Mouse (Mus musculus): ENCODE data around the gene Traf2. TPM values are rescaled to one million over a fixed set of nuclear protein-coding genes. Genes with fewer than 3 reads are reported as not detected.

The Traf2 gene
- total and polyA plus RNA-seq, 2 experiments from 2014 or later, result 9.2 to 9.6 TPM

DNA sequence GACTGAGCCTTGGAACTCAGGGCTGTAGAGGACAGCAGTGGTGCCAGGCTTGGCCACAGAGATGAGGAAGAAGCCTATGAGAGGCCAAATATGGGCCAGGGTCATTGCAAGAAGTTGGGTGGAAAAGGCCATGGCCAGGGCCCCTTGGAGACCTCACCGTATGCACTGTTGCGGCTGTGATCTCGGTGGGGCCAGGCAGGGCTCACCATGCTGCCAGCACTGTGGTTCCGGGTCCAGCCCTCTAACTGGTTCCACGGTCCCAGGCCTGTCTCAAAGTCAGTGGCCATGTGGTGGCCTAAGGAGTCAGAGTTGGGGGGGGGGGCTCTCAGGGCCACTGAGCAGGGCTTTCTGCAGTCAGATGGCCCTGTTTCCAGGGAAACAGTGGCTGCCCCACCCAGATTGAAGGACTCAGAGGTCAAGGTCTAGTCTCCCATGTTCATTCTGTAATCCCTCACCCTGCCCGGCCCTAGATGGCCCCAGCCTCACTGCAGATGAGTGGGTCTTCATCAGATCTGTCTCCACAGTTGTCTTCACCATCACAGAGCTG, 21.8 kb upstream of the Traf2 start:
- 88% methylated on average over 6 of the region's 6 CpGs for WGBS
- no peak for TF ChIP-seq CTCF (IDR thresholded peaks at IDR 0.05; ENCODE audit: low read depth)
- H3K27me3 ChIP-seq (ENCODE audit: insufficient read depth, low read length), result no peaks in the 10 kb centered on the region
- peaks cover 5% of the 10 kb centered on the region; the same call in 1 of the 2 replicates for H3K4me1 ChIP-seq (ENCODE audit: insufficient read depth)
- no peak overlapping the region for H3K9ac ChIP-seq
- DNase-seq (no peak), ATAC-seq (no peak)
- peaks cover 30% of the 10 kb centered on the region for H3K36me3 ChIP-seq (ENCODE audit: insufficient read depth)
- no peaks in the 10 kb centered on the region for H3K9me3 ChIP-seq (ENCODE audit: low read length)
- no peak overlapping the region for H3K4me3 ChIP-seq (ENCODE audit: low read depth, low read length)
- no peak overlapping the region for H3K4me2 ChIP-seq (ENCODE audit: low read depth)
- H3K27ac ChIP-seq (ENCODE audit: low read depth, low read length), result no peak overlapping the region

DNA sequence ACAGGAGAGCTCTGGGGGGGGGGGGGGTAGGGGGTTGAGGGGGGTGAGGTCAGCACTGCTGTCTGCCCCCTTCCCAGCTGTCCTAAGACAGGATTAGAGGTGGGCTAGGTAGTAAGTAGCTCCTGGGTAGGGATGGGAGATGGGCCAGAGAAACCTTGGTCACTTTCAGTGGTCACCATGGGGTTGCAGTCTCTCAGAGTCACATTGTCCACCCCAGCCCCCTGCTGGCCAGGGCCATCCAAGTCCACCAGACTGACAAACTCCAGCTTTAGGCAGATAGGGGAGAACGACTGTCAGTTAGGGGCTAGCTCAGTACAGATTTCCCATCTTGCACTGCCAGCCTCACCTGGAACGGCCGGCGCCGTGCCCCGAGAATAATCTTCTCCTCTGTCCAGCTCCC, 19.8 kb upstream of the Traf2 start:
- ATAC-seq, result no peak
- 86% methylated on average over 6 of the region's 6 CpGs for WGBS

DNA sequence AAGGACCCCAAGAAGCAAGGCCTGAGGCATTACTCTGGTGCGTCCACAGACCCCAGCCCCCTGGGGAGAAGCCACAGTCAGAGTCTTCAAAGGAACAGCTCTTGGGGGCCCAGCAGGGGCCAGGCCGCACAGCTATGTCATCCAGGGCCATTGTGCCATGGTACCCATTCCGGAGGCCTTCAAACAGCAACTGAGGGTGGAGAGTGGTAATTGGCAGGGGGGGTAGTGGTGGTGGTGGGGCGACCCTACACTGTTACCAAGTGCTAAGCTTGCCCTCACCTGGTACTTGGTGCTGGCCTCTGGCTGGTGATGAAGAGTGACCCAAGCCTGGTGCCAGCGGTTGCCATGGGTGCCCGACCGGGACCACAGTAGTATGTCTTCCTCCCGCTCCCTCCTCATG, 19.0 kb upstream of the Traf2 start:
- Histone ChIP-seq H3K4me1 (ENCODE audit: insufficient read depth) (no peaks in the 10 kb centered on the region), H3K4me2 (ENCODE audit: low read depth) (no peak overlapping the region), H3K9ac (no peak overlapping the region), H3K27ac (ENCODE audit: low read depth, low read length) (no peak overlapping the region), H3K4me3 (ENCODE audit: low read depth, low read length) (no peak overlapping the region), H3K36me3 (ENCODE audit: insufficient read depth) (peaks cover 58% of the 10 kb centered on the region), H3K9me3 (ENCODE audit: low read length) (no peaks in the 10 kb centered on the region), H3K27me3 (ENCODE audit: insufficient read depth, low read length) (no peaks in the 10 kb centered on the region)
- no peak for ATAC-seq
- no peak for TF ChIP-seq CTCF (IDR thresholded peaks at IDR 0.05; ENCODE audit: low read depth)
- DNase-seq, result no peak
- WGBS, result 86% methylated on average over 8 of the region's 8 CpGs

More for the DNA sequence above, 19.8 kb upstream of the Traf2 start:
- H3K9ac ChIP-seq, result no peak overlapping the region
- H3K36me3 ChIP-seq (ENCODE audit: insufficient read depth), result peaks cover 50% of the 10 kb centered on the region
- H3K9me3 ChIP-seq (ENCODE audit: low read length), result no peaks in the 10 kb centered on the region
- no peak overlapping the region for H3K4me2 ChIP-seq (ENCODE audit: low read depth)
- H3K4me3 ChIP-seq (ENCODE audit: low read depth, low read length), result no peak overlapping the region
- no peak overlapping the region for H3K27ac ChIP-seq (ENCODE audit: low read depth, low read length)
- TF ChIP-seq CTCF (IDR thresholded peaks at IDR 0.05; ENCODE audit: low read depth), result peak; percentile 32; the same call in 1 of the 2 replicates
- DNase-seq, result no peak
- no peaks in the 10 kb centered on the region for H3K27me3 ChIP-seq (ENCODE audit: insufficient read depth, low read length)
- H3K4me1 ChIP-seq (ENCODE audit: insufficient read depth), result no peaks in the 10 kb centered on the region

DNA sequence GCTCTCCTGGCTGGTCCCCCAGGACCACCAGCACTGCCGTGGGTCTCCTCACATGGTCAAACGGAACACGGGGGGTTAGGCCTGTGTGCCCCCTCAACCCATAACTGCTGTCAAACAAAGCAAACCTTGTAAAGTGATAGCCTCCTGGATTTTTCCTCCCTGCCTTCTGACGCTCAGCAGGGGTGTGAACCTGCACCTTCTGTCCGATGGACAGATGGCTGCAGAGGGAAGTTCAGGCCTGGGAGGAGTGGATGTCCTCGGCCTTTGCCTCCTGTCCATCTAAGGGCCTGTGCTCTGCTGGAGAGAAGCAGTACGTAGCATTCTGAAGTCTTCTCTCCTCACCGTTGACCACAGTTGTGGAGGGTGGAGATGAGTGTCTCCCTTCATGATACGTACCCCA, 15.2 kb upstream of the Traf2 start:
- ATAC-seq (no peak), DNase-seq (no peak)
- Histone ChIP-seq H3K27me3 (ENCODE audit: insufficient read depth, low read length) (no peaks in the 10 kb centered on the region), H3K4me3 (ENCODE audit: low read depth, low read length) (no peak overlapping the region), H3K4me2 (ENCODE audit: low read depth) (no peak overlapping the region), H3K27ac (ENCODE audit: low read depth, low read length) (no peak overlapping the region), H3K4me1 (ENCODE audit: insufficient read depth) (peaks cover 6% of the 10 kb centered on the region; the same call in 1 of the 2 replicates), H3K9ac (no peak overlapping the region), H3K9me3 (ENCODE audit: low read length) (no peaks in the 10 kb centered on the region), H3K36me3 (ENCODE audit: insufficient read depth) (peaks cover 50% of the 10 kb centered on the region)
- TF ChIP-seq CTCF (IDR thresholded peaks at IDR 0.05; ENCODE audit: low read depth), result no peak
- 85% methylated on average over 9 of the region's 9 CpGs for WGBS

DNA sequence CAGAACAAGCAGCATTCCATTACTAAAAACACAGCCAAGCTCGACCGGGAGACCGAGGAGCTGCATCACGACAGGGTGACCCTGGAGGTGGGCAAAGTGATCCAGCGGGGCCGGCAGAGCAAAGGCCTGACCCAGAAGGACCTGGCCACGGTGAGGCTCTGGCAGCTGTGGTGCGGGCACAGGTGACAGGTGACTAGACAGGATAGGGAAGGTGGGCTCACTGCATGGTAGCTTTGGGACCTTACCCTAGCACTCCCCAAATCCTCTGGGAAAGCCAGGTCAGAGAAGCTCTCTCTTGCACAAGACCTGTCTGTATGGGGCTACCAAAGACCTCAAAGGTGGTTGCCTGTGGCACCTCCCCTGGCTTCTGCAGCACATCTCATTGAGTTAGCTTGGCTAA, 13.8 kb upstream of the Traf2 start:
- 94% methylated on average over 8 of the region's 8 CpGs for WGBS
- H3K4me3 ChIP-seq (ENCODE audit: low read depth, low read length), result no peak overlapping the region
- H3K36me3 ChIP-seq (ENCODE audit: insufficient read depth), result peaks cover 50% of the 10 kb centered on the region
- TF ChIP-seq CTCF (IDR thresholded peaks at IDR 0.05; ENCODE audit: low read depth), result no peak
- no peak overlapping the region for H3K9ac ChIP-seq
- H3K27ac ChIP-seq (ENCODE audit: low read depth, low read length), result no peak overlapping the region
- DNase-seq, result no peak
- ATAC-seq, result no peak
- H3K27me3 ChIP-seq (ENCODE audit: insufficient read depth, low read length), result no peaks in the 10 kb centered on the region
- H3K4me2 ChIP-seq (ENCODE audit: low read depth), result no peak overlapping the region
- peaks cover 6% of the 10 kb centered on the region; the same call in 1 of the 2 replicates for H3K4me1 ChIP-seq (ENCODE audit: insufficient read depth)
- no peaks in the 10 kb centered on the region for H3K9me3 ChIP-seq (ENCODE audit: low read length)

DNA sequence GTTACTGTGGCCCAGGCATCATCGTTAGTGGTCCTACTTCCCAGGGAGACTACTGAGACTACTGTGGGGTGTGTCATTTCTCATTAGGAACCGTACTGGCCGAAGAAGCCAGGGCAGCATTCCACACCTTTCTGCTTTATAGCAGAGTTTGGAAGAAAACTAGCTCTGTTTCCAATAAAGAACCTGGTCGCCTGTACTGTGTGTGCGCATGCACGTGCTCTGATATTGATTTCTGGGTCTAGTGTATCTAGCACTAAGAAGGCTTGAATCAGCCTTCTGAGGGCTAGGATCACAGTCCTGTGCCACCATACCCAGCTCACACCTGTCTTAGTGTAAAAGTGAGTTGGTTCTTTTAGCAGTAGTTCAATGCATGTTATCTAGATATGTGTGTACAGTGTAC, 12.0 kb upstream of the Traf2 start:
- H3K4me2 ChIP-seq (ENCODE audit: low read depth), result peak overlapping the region; percentile 88
- 55% methylated on average over 6 of the region's 6 CpGs for WGBS
- ATAC-seq (no peak), DNase-seq (no peak)
- no peaks in the 10 kb centered on the region for H3K9me3 ChIP-seq (ENCODE audit: low read length)
- no peak for TF ChIP-seq CTCF (IDR thresholded peaks at IDR 0.05; ENCODE audit: low read depth)
- H3K4me3 ChIP-seq (ENCODE audit: low read depth, low read length), result peak overlapping the region; percentile 92
- H3K27ac ChIP-seq (ENCODE audit: low read depth, low read length), result no peak overlapping the region
- peaks cover 38% of the 10 kb centered on the region for H3K36me3 ChIP-seq (ENCODE audit: insufficient read depth)
- H3K4me1 ChIP-seq (ENCODE audit: insufficient read depth), result peaks cover 6% of the 10 kb centered on the region; the same call in 1 of the 2 replicates
- no peaks in the 10 kb centered on the region for H3K27me3 ChIP-seq (ENCODE audit: insufficient read depth, low read length)
- peak overlapping the region; percentile 95 for H3K9ac ChIP-seq

DNA sequence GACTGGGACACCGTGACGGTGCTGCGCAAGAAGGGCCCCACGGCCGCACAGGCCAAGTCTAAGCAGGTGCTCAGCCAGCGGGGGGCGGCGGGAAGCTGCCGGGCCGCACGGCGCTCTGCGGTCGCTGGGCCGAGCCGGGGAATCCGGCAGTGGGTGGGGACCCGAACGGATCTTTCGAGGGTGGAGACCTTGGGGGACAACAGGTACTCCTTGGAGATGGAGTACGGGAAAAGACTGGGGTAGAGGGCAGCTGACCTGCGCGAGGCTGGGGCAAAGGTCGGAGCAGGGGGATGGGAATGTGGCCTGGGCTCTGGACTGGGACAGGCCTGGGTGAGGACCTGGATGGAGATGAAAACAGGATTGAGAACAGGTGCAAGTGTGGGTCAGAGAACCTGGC, 11.2 kb upstream of the Traf2 start:
- peak overlapping the region; percentile 88 for H3K4me2 ChIP-seq (ENCODE audit: low read depth)
- peaks cover 6% of the 10 kb centered on the region; the same call in 1 of the 2 replicates for H3K4me1 ChIP-seq (ENCODE audit: insufficient read depth)
- DNase-seq (no peak), ATAC-seq (peak; percentile 38; the same call in 1 of the 2 replicates)
- H3K4me3 ChIP-seq (ENCODE audit: low read depth, low read length), result peak overlapping the region; percentile 92
- WGBS, result 1% methylated on average over 24 of the region's 24 CpGs
- peak overlapping the region; percentile 95 for H3K9ac ChIP-seq
- peak overlapping the region; percentile 57 for H3K27ac ChIP-seq (ENCODE audit: low read depth, low read length)
- TF ChIP-seq CTCF (IDR thresholded peaks at IDR 0.05; ENCODE audit: low read depth), result no peak
- no peaks in the 10 kb centered on the region for H3K27me3 ChIP-seq (ENCODE audit: insufficient read depth, low read length)
- peaks cover 30% of the 10 kb centered on the region for H3K36me3 ChIP-seq (ENCODE audit: insufficient read depth)
- no peaks in the 10 kb centered on the region for H3K9me3 ChIP-seq (ENCODE audit: low read length)
